ENCODE assay signal across 36 mouse cellular contexts in genomic region chr9:51379589-51379988, GRCm38 (mm10). TPM values are rescaled to one million over a fixed set of nuclear protein-coding genes. Genes with fewer than 3 reads are reported as not detected.
"Had no signal": no experiment of that assay in that cellular context is flagged by ENCODE, and none has a peak within 500 bp of the region (broad histone marks: within the 10 kb centered on the region; RNA-seq: fewer than 3 reads in every experiment).

No protein-coding gene starts in this region.

- H3K9me3 ChIP-seq: heart, embryonic 13.5 days; heart, embryonic 15.5 days; hindbrain, embryonic 10.5 days; hindbrain, embryonic 12.5 days; intestine, embryonic 15.5 days; limb, embryonic 10.5 days; limb, embryonic 12.5 days; liver, embryonic 13.5 days; liver, embryonic 15.5 days had no signal

- H3K36me3 ChIP-seq: heart, embryonic 13.5 days; heart, embryonic 15.5 days; hindbrain, embryonic 10.5 days; hindbrain, embryonic 12.5 days; intestine, embryonic 15.5 days; limb, embryonic 10.5 days; limb, embryonic 12.5 days; liver, embryonic 13.5 days; liver, embryonic 15.5 days had no signal

- H3K4me2 ChIP-seq: heart, embryonic 13.5 days; heart, embryonic 15.5 days; hindbrain, embryonic 12.5 days; hindbrain, embryonic 14.5 days; intestine, embryonic 15.5 days; limb, embryonic 12.5 days; liver, embryonic 11.5 days; liver, embryonic 13.5 days; liver, embryonic 15.5 days had no signal

- H3K9ac ChIP-seq: heart, embryonic 13.5 days; heart, embryonic 15.5 days; hindbrain, embryonic 12.5 days; hindbrain, embryonic 14.5 days; intestine, embryonic 15.5 days; limb, embryonic 12.5 days; liver, embryonic 13.5 days; liver, embryonic 15.5 days; liver, postnatal 0 days had no signal

- DNase-seq: gastrocnemius, adult 2 months; gastrocnemius, postnatal 10 days; gastrocnemius, postnatal 25 days; kidney, adult 18-20 months; kidney, adult 8-10 months; kidney, postnatal 10 days; kidney, postnatal 25 days; kidney, postnatal 4 days; liver; liver, embryonic 13.5 days; liver, postnatal 0 days had no signal

- H3K4me1 ChIP-seq: hindbrain, embryonic 10.5 days; hindbrain, embryonic 12.5 days; intestine, embryonic 15.5 days; limb, embryonic 10.5 days; limb, embryonic 12.5 days; liver, embryonic 13.5 days; liver, embryonic 15.5 days had no signal

- H3K27ac ChIP-seq: gastrocnemius, adult 2 months; heart, embryonic 13.5 days; heart, embryonic 15.5 days; hindbrain, embryonic 10.5 days; hindbrain, embryonic 12.5 days; hindbrain, embryonic 14.5 days; intestine, embryonic 15.5 days; layer of hippocampus, adult 2 months; left cerebral cortex, adult 2 months; limb, embryonic 10.5 days; limb, embryonic 12.5 days; liver, embryonic 13.5 days; liver, embryonic 15.5 days had no signal

- H3K4me3 ChIP-seq: gastrocnemius, adult 2 months; heart, embryonic 13.5 days; heart, embryonic 15.5 days; hindbrain, embryonic 10.5 days; hindbrain, embryonic 12.5 days; intestine, embryonic 15.5 days; layer of hippocampus, adult 2 months; left cerebral cortex, adult 2 months; limb, embryonic 10.5 days; limb, embryonic 12.5 days; liver, embryonic 13.5 days; liver, embryonic 15.5 days had no signal

- H3K27me3 ChIP-seq: heart, embryonic 13.5 days; heart, embryonic 15.5 days; hindbrain, embryonic 12.5 days; intestine, embryonic 15.5 days; limb, embryonic 12.5 days; liver, embryonic 13.5 days; liver, embryonic 15.5 days had no signal

- ATAC-seq: forebrain, embryonic 16.5 days; hindbrain, embryonic 16.5 days; inflammation-experienced regulatory T-cells, adult 6 months; intestine, embryonic 15.5 days; intestine, postnatal 0 days; liver, postnatal 0 days had no signal

RNA-seq across cellular contexts. Expression of gene 1810046K07Rik, which starts 50.9 kb away (rescaled TPM):
- total RNA-seq: gastrocnemius, adult 2 months; gastrocnemius, postnatal 10 days; gastrocnemius, postnatal 25 days; gastrocnemius, postnatal 4 days; granulocyte monocyte progenitor cell, adult 5-6 weeks; layer of hippocampus, adult 2 months; layer of hippocampus, postnatal 10 days; layer of hippocampus, postnatal 25 days; left cerebral cortex, adult 2 months; left cerebral cortex, postnatal 14 days; left cerebral cortex, postnatal 36 days had no signal
- polyA plus RNA-seq: forebrain, embryonic 16.5 days; frontal cortex, adult 2 months; heart, embryonic 13.5 days; heart, embryonic 15.5 days; hindbrain, embryonic 10.5 days; hindbrain, embryonic 12.5 days; hindbrain, embryonic 14.5 days; hindbrain, embryonic 16.5 days; intestine, embryonic 15.5 days; kidney, embryonic 14.5 days; kidney, embryonic 16.5 days; limb, embryonic 10.5 days; liver, embryonic 11.5 days; liver, embryonic 13.5 days had no signal
